Mouse (Mus musculus) monocyte, adult 5-6 weeks (primary cell): ENCODE measurements around the gene Ikzf2. TPM values are rescaled to one million over a fixed set of nuclear protein-coding genes. Genes with fewer than 3 reads are reported as not detected.

Experiments used
- ATAC-seq: fragments of 153-309, 156-312 bp; replicated peaks from 2 replicates; pipeline ENCODE4 v1.8.0; 2017; ENCODE audit warnings: mild to moderate bottlenecking; ENCODE audit not compliant: low TSS enrichment, insufficient number of reproducible peaks, severe bottlenecking, poor library complexity, low FRiP score
- total RNA-seq: library from RNA; stranded (forward); fragments of 200-1000, 200-491, 200-594 nt; gene quantifications from 3 replicates; pipeline ENCODE4 v1.2.3, GENCODE M21; 2017

Ikzf2 gene
- total RNA-seq, 1 experiment from 2014 or later = 23.6 TPM

GRCm38 (mm10) chr1:69680501-69680900 is 6.5 kb downstream of the Ikzf2 start:
- ATAC-seq = no peak

DNA sequence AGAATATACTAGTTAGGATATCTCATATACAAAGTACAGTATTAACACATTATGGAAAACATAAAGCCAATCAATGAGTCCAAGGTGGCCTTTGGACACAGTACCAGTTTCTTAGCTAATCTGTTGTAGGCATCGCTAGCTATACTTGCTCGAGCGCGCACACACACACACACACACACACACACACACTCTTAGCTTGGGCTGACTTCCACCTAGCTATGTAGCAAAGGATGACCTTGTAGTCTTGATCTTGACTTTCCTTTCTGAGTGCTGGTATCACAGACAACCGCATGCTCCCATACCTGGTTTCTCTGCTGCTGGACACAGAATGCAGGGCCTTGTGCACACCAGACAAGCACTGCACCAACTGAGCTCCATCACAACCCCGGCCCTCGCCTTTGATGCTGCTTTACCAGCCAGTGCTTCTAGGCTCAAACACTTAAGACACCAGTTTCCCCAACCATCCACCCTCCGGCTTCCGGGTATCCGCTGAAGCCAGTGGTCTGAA is 17.1 kb downstream of the Ikzf2 start:
- no peak for ATAC-seq

DNA sequence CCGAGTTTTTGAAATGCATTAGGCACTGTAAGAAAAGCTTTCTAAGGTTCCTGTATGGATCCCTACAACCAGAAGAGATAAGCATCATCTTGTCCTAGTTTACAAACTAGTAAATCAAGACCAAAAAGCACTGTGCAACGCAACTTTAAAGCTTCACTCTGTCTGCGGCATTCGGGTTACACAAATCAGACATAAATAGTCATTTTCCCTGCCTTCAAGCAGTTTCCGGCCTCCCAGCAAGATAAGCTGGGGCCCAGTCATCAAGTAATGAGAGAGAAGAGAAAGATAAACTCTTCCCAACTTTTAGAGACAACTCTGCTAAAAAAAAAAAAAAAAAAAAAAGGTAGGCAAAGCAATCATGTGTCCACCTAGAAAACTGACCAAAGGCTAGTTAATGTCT is 19.6 kb downstream of the Ikzf2 start:
- ATAC-seq = no peak

- no peak for ATAC-seq
Measured at GRCm38 (mm10) chr1:69659779-69660178, 27.3 kb downstream of the Ikzf2 start.

DNA sequence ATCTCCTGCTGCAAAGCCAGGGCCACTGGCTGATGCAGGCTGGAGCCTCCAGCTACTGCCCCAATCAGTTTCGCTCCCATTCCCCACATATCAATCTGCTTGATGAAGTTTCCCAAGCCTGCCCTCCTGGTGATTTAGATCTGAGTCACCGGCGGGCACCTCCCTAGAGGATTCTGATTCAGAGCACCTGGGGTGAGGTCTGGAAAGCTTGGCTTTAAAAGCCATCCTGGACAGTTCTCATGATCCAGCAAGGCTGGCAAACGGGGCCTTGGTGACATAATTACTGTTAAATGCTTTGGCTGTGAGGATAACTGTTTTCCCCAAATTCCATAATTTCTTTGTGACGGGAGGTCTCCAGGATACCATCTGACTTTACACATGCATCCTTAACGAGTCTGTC is 29.0 kb downstream of the Ikzf2 start:
- ATAC-seq = no peak

DNA sequence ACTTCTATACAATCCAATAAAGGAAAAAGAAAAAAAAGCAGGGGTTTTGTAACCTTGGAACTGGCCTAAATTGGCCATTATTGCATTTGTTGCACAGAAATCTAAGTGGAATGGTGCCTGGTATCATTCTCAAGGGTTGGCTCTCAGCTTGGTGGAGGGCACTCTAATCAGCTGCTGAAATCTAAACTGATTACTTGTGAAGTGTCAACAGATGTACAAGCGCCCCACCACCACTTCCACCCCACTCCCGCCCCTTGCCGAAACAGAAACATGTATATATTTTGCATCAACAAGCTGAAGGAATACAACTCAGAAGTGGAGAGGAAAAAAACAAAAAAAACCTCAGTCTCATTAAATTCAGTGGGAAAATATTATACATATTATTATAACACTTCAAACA is 29.6 kb downstream of the Ikzf2 start:
- no peak for ATAC-seq

- no peak for ATAC-seq
Measured at GRCm38 (mm10) chr1:69656929-69657328, 30.1 kb downstream of the Ikzf2 start.

GRCm38 (mm10) chr1:69656047-69656782 is 30.8 kb downstream of the Ikzf2 start:
- no peak for ATAC-seq

GRCm38 (mm10) chr1:69655368-69655767 is 31.7 kb downstream of the Ikzf2 start:
- no peak for ATAC-seq

DNA sequence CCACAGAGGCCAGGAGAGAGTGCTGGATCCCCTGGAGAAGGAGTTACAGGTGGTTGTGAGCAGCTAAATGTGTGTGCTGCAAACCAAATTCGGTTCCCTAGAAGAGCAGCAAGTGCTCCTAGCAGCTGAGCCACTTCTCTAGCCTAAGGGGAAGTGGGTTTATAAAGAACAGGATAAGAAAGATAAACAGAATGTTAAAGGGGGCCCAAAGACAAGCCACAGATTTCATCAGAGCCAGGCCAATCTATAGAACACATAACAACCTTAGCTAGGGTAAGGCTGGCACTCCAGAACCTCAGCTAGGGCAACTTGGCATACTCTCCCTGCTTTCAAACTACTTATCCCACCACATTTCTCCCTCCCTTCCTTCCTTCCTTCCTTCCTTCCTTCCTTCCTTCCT is 32.1 kb downstream of the Ikzf2 start:
- ATAC-seq = no peak

GRCm38 (mm10) chr1:69653419-69653818 is 33.6 kb downstream of the Ikzf2 start:
- ATAC-seq = no peak

GRCm38 (mm10) chr1:69643138-69643537 is 43.9 kb downstream of the Ikzf2 start:
- no peak for ATAC-seq

GRCm38 (mm10) chr1:69641986-69642385 is 45.1 kb downstream of the Ikzf2 start:
- ATAC-seq = no peak

- ATAC-seq = no peak
Measured at GRCm38 (mm10) chr1:69638321-69638720, 48.7 kb downstream of the Ikzf2 start.

DNA sequence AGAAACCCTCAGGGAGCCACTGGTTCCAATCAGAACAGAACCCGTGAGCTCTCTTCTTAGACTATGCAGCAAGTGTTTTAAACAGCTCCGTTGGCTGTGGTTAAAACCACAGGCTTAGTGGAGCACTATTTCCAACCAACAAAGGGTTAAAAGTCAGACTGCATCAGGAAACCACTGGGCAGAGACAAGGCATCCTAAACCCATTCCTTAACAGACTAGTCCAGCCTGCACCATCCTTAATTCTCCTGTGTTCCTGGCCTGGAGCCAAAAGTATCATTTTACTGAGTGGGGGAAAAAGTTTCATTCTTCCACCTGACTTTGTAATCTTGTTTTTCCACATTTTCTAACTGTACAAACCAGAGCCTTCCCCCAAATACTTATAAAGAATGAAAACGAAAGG is 49.1 kb downstream of the Ikzf2 start:
- ATAC-seq = no peak

DNA sequence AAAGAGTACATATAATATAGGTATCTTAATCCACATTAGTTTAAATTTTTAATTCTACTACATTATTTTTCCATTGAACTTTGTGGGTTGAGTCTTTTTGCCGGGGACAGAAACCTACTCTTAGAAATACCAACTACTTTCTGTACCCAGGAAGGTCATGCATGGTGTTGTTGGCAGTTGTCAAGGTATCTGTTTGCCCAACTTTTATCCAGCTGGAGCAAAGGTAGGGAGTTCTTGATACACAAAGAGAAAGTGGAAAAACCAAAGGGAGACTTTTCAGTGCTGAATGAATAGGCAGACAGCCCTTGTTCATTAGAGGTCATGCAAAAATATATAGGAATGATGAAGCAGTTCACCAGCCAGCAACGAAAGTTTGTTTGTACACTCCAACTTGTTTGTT is 52.8 kb downstream of the Ikzf2 start:
- ATAC-seq = no peak

GRCm38 (mm10) chr1:69630508-69630907 is 56.5 kb downstream of the Ikzf2 start:
- ATAC-seq = no peak

- ATAC-seq = no peak
Measured at GRCm38 (mm10) chr1:69629513-69629912, 57.5 kb downstream of the Ikzf2 start.

DNA sequence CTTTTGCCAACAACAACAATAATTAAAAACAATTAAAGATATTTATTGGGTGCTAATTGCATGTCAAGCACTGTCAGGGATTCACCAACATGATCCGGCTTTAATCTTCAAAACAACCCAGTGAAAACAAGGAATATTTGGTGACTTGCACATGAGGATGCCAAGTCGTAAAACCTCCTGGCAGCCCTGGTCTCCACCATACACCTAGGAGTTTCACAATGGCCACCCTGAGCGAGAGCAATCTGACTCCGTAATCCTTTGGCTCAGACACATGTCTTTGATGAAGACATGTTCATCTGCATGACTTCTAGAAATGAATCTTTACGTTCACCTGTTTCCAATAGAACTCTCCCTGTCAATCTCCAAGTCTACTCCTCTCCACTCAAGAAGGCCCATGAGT is 75.0 kb downstream of the Ikzf2 start:
- no peak for ATAC-seq

DNA sequence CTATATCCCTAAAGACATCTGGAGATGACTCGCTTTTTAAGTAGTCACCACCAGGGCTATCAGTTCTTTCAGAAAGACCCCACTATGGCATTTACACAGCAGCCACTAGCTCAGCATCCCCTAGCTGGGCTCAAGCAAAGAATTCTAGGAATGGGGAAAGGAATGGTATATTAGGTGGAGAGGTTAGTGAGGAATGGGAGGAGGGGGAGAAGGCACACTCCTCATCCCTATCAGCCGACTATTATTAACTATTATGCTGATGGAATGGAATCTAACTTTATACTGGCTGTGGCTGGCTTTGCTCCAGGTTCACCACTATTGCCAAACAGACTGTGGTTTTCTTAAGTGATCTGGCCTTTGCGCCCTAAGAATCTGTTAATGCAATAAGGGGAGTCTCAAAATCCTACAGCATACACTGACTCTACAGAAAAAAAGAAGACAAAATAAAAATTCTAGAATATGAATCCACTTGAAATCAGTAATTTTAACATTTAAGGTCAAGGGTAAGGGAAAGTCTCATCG is 75.8 kb downstream of the Ikzf2 start:
- ATAC-seq = no peak

- no peak for ATAC-seq
Measured at GRCm38 (mm10) chr1:69610791-69611190, 76.3 kb downstream of the Ikzf2 start.
